Mouse (Mus musculus) forebrain, postnatal 0 days (tissue): ENCODE results near the gene Ccl25. TPM values are rescaled to one million over a fixed set of nuclear protein-coding genes. Genes with fewer than 3 reads are reported as not detected.
A peak's percentile ranks its signal among the peaks of the same experiment; 100 is the strongest.
"Not testable (repeated sequence)": the region's sequence is repeated elsewhere in the genome, so short reads cannot be mapped to it uniquely, and the experiment has no call there.

ENCODE experiments used
- ATAC-seq: fragments of 200-750 bp; cut with Nextera tagmentation; 2 replicates; pipeline ENCODE4 v1.8.0; 2017; ENCODE audit warnings: mild to moderate bottlenecking, moderate library complexity
- DNase-seq: peaks from one replicate; pipeline ENCODE4 v3.0.0-alpha.2; 2015
- H3K27ac ChIP-seq: fragments of 300-500 bp; sonication (generic); 2 replicates; pipeline ENCODE4 v1.5.1; 2014; ENCODE audit warnings: low read depth, mild to moderate bottlenecking, antibody characterized with exemption, low read length, moderate library complexity, mixed read lengths
- H3K27me3 ChIP-seq: fragments of 300-500 bp; sonication (generic); 2 replicates; pipeline ENCODE4 v1.6.1; 2014; ENCODE audit warnings: mild to moderate bottlenecking, low read length, mixed read lengths; ENCODE audit not compliant: insufficient read depth
- H3K36me3 ChIP-seq: fragments of 300-500 bp; sonication (generic); 2 replicates; pipeline ENCODE4 v1.6.1; 2014; ENCODE audit warnings: mild to moderate bottlenecking, moderate library complexity; ENCODE audit not compliant: insufficient read depth
- H3K4me1 ChIP-seq: fragments of 300-500 bp; sonication (generic); 2 replicates; pipeline ENCODE4 v1.6.1; 2014; ENCODE audit warnings: antibody characterized with exemption; ENCODE audit not compliant: insufficient read depth
- H3K4me2 ChIP-seq: fragments of 300-500 bp; sonication (generic); 2 replicates; pipeline ENCODE4 v1.6.1; 2014; ENCODE audit warnings: low read depth, mild to moderate bottlenecking, moderate library complexity
- H3K4me3 ChIP-seq: fragments of 300-500 bp; sonication (generic); 2 replicates; pipeline ENCODE4 v1.5.1; 2014; ENCODE audit warnings: low read depth, low read length, mixed read lengths
- H3K9ac ChIP-seq: fragments of 300-500 bp; sonication (generic); 2 replicates; pipeline ENCODE4 v1.6.1; 2014; ENCODE audit warnings: mild to moderate bottlenecking
- H3K9me3 ChIP-seq: fragments of 300-500 bp; sonication (generic); 2 replicates; pipeline ENCODE4 v1.6.1; 2016; ENCODE audit warnings: low read length
- CTCF ChIP-seq: sonication (generic); IDR thresholded peaks from 2 replicates; pipeline ENCODE4 v1.5.1; 2016; ENCODE audit warnings: antibody characterized with exemption, control low read depth, low read depth
- WGBS: fragments of 180-500 bp; shearing (Covaris S2); extraction: QIAGEN DNeasy Blood & Tissue Kit; methylation state at CpG from one replicate; pipeline ENCODE4 v1.1.7; 2014; 5-methylcytosine and 5-hydroxymethylcytosine counted together
- polyA plus RNA-seq: library from polyadenylated mRNA; unstranded; fragments of >200 nt; fragmentation: Nextera tagmentation; extraction: Ambion mirVana; gene quantifications from 2 replicates; pipeline ENCODE4 v1.2.1, GENCODE M21; 2015
- total RNA-seq: library from RNA; depleted of rRNA; stranded (reverse); fragments of >200 nt; gene quantifications from 2 replicates; pipeline ENCODE4 v1.2.3, GENCODE M21; 2014

Ccl25 gene
- total and polyA plus RNA-seq, 2 experiments from 2014 or later = 9.9 to 19.2 TPM

DNA sequence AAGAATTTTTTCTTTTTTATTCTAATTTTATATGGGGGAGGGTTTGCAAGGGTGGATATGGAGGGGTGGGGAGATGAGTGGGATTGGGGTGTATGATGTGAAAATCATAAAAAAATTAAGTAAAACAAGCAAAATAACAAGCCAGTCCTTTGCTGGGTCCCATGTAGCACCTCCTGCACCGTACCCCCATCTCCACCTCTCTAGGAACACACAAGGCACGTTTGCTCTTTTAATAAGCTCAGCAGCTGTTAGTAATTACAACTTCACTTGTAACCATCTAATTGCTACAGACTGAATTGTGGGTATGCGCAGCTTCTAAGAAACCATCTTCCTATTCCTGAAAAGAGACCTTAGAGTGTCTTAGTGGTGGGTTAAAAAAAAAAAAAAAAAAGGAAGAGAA lies 15.2 kb downstream of the Ccl25 start:
- 56% methylated on average over 3 of the region's 3 CpGs for WGBS
- Histone ChIP-seq H3K9ac (no peak overlapping the region), H3K27ac (no peak overlapping the region), H3K9me3 (no peaks in the 10 kb centered on the region), H3K27me3 (no peaks in the 10 kb centered on the region), H3K4me1 (no peaks in the 10 kb centered on the region), H3K4me2 (no peak overlapping the region), H3K36me3 (peaks cover 26% of the 10 kb centered on the region), H3K4me3 (no peak overlapping the region)
- ATAC-seq = peak; percentile 56
- DNase-seq = no peak
- no peak for TF ChIP-seq CTCF

DNA sequence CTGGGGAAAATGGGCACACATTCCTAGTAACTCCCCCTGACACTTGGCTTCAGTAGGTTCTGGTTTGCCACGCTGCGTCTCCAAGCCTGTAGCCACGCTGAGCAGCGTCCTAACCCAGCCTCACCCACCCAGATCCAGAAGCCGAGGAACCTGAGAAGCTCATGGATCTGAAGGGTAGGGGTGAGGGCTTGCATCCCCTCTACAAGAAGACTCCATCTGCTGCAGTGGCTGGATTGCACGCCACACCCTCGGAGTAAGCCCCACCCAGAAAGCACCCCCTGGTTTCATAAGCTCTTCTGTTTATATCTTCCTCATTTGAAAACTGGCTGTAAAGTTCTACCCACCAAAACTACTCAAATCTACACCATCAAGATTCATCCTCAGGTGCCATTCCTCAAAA lies 22.7 kb downstream of the Ccl25 start:
- Histone ChIP-seq H3K4me1 (no peaks in the 10 kb centered on the region), H3K36me3 (no peaks in the 10 kb centered on the region), H3K9me3 (no peaks in the 10 kb centered on the region), H3K27ac (no peak overlapping the region), H3K4me2 (no peak overlapping the region), H3K4me3 (no peak overlapping the region), H3K9ac (no peak overlapping the region), H3K27me3 (no peaks in the 10 kb centered on the region)
- no peak for TF ChIP-seq CTCF
- DNase-seq (no peak), ATAC-seq (no peak)
- WGBS = 65% methylated on average over 7 of the region's 7 CpGs

GRCm38 (mm10) chr8:4348275-4348674 lies 23.3 kb downstream of the Ccl25 start:
- Histone ChIP-seq H3K4me3 (no peak overlapping the region), H3K9me3 (no peaks in the 10 kb centered on the region), H3K4me1 (no peaks in the 10 kb centered on the region), H3K27ac (no peak overlapping the region), H3K36me3 (no peaks in the 10 kb centered on the region), H3K4me2 (no peak overlapping the region), H3K9ac (no peak overlapping the region), H3K27me3 (no peaks in the 10 kb centered on the region)
- ATAC-seq (no peak), DNase-seq (no peak)
- WGBS = 36% methylated on average over 11 of the region's 12 CpGs
- TF ChIP-seq CTCF = no peak

- no peak for DNase-seq
- no peak overlapping the region for H3K4me3 ChIP-seq
- no peak overlapping the region for H3K4me2 ChIP-seq
- H3K4me1 ChIP-seq = no peaks in the 10 kb centered on the region
- H3K9ac ChIP-seq = no peak overlapping the region
- ATAC-seq = no peak
- H3K27me3 ChIP-seq = no peaks in the 10 kb centered on the region
- WGBS = 83% methylated on average over 1 of the region's 1 CpGs
- no peaks in the 10 kb centered on the region for H3K9me3 ChIP-seq
- no peak overlapping the region for H3K27ac ChIP-seq
- no peaks in the 10 kb centered on the region for H3K36me3 ChIP-seq
- TF ChIP-seq CTCF = no peak
Measured at GRCm38 (mm10) chr8:4349335-4349734, 24.3 kb downstream of the Ccl25 start.

DNA sequence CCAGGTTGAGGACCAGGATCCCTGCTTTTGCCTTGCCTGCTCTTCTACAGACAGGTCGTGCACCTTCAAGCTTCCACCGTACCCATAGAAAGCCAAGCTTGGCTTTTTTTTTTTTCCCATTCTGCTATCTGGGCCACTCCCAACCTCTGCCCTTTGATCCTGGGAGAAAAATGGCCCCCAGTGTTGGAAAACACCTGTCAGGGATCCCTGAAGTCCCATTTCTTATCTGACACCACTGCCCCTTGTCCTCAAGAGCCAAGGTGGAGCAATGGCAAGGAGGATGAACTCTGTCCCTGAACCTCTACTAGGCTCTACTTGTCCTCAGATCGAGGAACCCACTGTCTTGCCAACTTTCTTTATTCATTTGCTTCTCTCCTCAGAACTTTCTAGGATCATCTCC lies 25.6 kb downstream of the Ccl25 start:
- Histone ChIP-seq H3K4me1 (no peaks in the 10 kb centered on the region), H3K9me3 (no peaks in the 10 kb centered on the region), H3K27ac (no peak overlapping the region), H3K4me3 (no peak overlapping the region), H3K27me3 (no peaks in the 10 kb centered on the region), H3K36me3 (no peaks in the 10 kb centered on the region), H3K9ac (no peak overlapping the region), H3K4me2 (no peak overlapping the region)
- TF ChIP-seq CTCF = no peak
- no peak for DNase-seq
- no peak for ATAC-seq
- WGBS = 83% methylated on average over 3 of the region's 3 CpGs

- H3K27me3 ChIP-seq, DNase-seq, H3K36me3 ChIP-seq, H3K4me1 ChIP-seq, H3K4me2 ChIP-seq, H3K27ac ChIP-seq, H3K4me3 ChIP-seq, H3K9me3 ChIP-seq, ATAC-seq, H3K9ac ChIP-seq: not testable (repeated sequence)
- WGBS = 95% methylated on average over 6 of the region's 6 CpGs
Measured at GRCm38 (mm10) chr8:4352562-4352961, 27.6 kb downstream of the Ccl25 start.

DNA sequence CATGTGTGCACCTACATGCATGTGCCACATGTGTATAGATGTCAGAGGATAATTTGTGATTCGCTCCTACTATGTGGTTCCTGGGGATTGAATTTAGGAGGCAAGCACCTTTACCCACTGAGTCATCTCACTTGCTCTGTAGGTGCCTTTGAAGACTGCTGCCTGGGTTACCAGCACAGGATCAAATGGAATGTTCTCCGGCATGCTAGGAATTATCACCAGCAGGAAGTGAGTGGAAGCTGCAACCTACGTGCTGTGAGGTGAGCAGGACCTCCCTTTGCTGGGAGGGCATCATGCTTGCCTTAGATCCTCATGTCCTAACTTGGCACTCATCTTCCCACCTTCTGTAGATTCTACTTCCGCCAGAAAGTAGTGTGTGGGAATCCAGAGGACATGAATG lies 28.7 kb downstream of the Ccl25 start:
- 80% methylated on average over 4 of the region's 4 CpGs for WGBS
- H3K36me3 ChIP-seq = no peaks in the 10 kb centered on the region
- no peak overlapping the region for H3K4me3 ChIP-seq
- no peak for ATAC-seq
- no peak overlapping the region for H3K9ac ChIP-seq
- no peak for TF ChIP-seq CTCF
- H3K9me3 ChIP-seq = no peaks in the 10 kb centered on the region
- no peak overlapping the region for H3K4me2 ChIP-seq
- H3K27ac ChIP-seq = no peak overlapping the region
- H3K4me1 ChIP-seq = no peaks in the 10 kb centered on the region
- no peaks in the 10 kb centered on the region for H3K27me3 ChIP-seq
- no peak for DNase-seq

DNA sequence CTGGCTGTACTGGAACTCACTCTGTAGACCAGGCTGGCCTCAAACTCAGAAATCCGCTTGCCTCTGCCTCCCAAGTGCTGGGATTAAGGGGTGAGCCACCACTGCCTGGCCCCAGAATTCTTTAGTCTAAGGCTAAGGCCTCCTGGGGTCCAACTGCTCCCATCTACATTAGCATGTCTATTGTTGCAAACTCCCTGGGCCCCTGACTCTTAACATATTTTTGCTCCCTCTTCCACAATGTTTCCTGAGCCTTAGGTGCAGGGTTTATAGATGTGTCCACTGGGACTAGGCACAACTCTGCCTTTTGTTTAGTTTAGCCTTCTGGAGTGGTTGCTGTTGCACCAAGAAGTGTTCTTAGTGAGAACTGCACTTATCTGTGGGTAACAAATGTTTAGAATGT lies 29.5 kb downstream of the Ccl25 start:
- ATAC-seq (no peak), DNase-seq (no peak)
- no peak overlapping the region for H3K27ac ChIP-seq
- H3K9ac ChIP-seq = no peak overlapping the region
- H3K4me2 ChIP-seq = no peak overlapping the region
- TF ChIP-seq CTCF = no peak
- H3K4me1 ChIP-seq = no peaks in the 10 kb centered on the region
- no peaks in the 10 kb centered on the region for H3K27me3 ChIP-seq
- WGBS = 83% methylated on average over 1 of the region's 1 CpGs
- H3K36me3 ChIP-seq = no peaks in the 10 kb centered on the region
- H3K4me3 ChIP-seq = no peak overlapping the region
- H3K9me3 ChIP-seq = no peaks in the 10 kb centered on the region
